Mouse (Mus musculus) layer of hippocampus, adult 8-10 months (tissue): ENCODE measurements around the gene Gm17727. TPM values are rescaled to one million over a fixed set of nuclear protein-coding genes. Genes with fewer than 3 reads are reported as not detected.
"Not testable (repeated sequence)": the region's sequence is repeated elsewhere in the genome, so short reads cannot be mapped to it uniquely, and the experiment has no call there.

Source experiments
- DNase-seq, 2 experiments: peaks; one replicate each; pipeline ENCODE4 v3.0.0; 2022; ENCODE audit warnings: low spot score in 2 of 2
- total RNA-seq, 4 experiments: library from RNA; stranded (reverse); gene quantifications; 2 replicates each; pipeline ENCODE4 v1.2.4; 2022

The Gm17727 gene
- total RNA-seq, result not detected

GRCm38 (mm10) chr9:35778009-35778408 is at the start of gene Gm17727:
Gm17727 (minus strand) TSS chr9:35778109.
- DNase-seq, result no peak

DNA sequence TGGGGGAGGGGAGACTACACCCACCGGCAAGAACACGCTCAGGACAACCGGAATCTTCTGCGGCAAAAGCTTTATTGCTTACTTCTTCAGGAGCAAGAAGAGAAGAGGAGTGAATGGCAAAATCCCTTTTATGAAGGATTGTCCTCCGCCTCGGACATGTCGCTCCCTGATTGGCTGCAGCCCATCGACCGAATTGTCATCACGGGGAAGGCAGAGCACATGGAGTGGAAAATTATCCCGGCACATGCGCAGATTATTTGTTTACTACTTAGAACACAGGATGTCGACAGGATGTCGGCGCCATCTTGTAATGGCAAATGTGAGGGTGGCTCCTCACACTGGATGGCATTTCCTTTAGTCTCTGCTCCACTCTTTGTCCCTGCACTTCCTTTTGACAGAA is 40.0 kb upstream of the Gm17727 start:
- not testable (repeated sequence) for DNase-seq

DNA sequence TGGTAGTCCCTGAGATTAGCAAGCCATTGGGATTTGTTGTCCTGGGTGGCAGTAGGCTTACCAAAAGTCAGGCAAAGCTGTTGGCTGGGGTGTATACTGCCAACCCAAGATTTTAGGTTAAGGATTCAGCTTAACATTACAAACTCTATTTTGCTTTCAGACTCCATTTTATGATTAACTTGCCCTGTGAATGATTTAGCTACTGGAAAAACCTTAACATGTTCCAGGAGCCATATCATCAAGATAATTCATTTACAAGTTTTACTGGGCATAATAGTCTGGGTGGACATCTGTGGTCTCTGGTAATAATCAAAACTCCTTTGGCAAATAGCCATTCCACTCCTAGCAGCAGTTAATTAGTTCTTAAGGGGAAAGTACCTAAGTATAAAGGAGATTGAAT is 20.2 kb upstream of the Gm17727 start:
- DNase-seq, result no peak

- DNase-seq, result no peak
These were observed 12.1 kb upstream of the Gm17727 start, which contains the start of the genes Gm27235 and D730048I06Rik for GRCm38 (mm10) chr9:35790001-35790400. Gm27235 (minus strand) TSS chr9:35790101. D730048I06Rik (minus strand) TSS chr9:35790112.

- no peak for DNase-seq
These were observed 21.1 kb downstream of the Gm17727 start for GRCm38 (mm10) chr9:35756843-35757242.

DNA sequence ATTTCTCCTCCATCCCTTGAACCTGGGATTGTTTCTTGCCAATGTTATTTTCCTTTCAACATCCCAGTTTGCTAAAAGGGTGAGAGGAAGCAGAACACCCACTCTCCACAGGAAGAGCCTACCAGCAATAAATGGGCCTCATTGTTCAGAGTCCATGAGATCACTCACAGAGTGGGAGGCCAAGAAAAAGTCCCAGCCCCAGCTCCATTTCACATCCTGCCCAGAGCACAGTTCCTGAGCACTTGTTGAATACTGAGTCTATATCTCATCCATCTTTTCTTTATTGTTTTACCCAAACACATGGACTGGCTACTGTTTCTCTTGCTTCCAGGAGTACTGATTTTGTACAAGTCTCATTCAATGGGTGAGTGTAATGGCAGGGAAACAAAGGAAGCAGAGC is 37.2 kb downstream of the Gm17727 start, which contains the start of gene Gm17677:
Gene Gm17677, plus strand, starts transcription at position 301 of the 400 bp plus-strand sequence.
- DNase-seq, result no peak

Other genes with a start within 250 kb of the Gm17727 start
- 10 to 100 TPM; 14.2 to 17.9 (median 16.1) TPM for gene Ddx25, start 219.6 kb downstream of the Gm17727 start, total RNA-seq
- 10 to 100 TPM; 10.7 to 12.8 (median 12.2) TPM for gene Pus3, start 219.5 kb downstream of the Gm17727 start, total RNA-seq
- gene Pate2, start 207.8 kb downstream of the Gm17727 start, total RNA-seq, result 1 to 10 TPM in 3 of 4 experiments, under 1 TPM in 1; 0.76 to 2.1 (median 1.4) TPM
- 10 to 100 TPM; 14.8 to 16.2 (median 15.3) TPM for gene Hyls1, start 207.7 kb downstream of the Gm17727 start, total RNA-seq
- not detected for gene Pate4, start 166.2 kb downstream of the Gm17727 start, total RNA-seq
- gene Pate3, start 129.9 kb downstream of the Gm17727 start, total RNA-seq, result not detected
- gene Pate1, start 90.7 kb downstream of the Gm17727 start, total RNA-seq, result not detected
- not detected for gene Gm17677, start 37.1 kb downstream of the Gm17727 start, total RNA-seq
- gene Gm27235, start 12.0 kb upstream of the Gm17727 start, total RNA-seq, result not detected
- not detected for gene D730048I06Rik, start 12.0 kb upstream of the Gm17727 start, total RNA-seq
- not detected for gene 9230110F15Rik, start 66.0 kb upstream of the Gm17727 start, total RNA-seq
- under 1 TPM in 2 of 4 experiments, not detected in 2; 0.18 to 0.21 TPM for gene 9230113P08Rik, start 130.3 kb upstream of the Gm17727 start, total RNA-seq